Mouse (Mus musculus) colon, adult 2 months (tissue): ENCODE results near the gene Lrrc63. TPM values are rescaled to one million over a fixed set of nuclear protein-coding genes. Genes with fewer than 3 reads are reported as not detected.

Experiments
- polyA plus RNA-seq: library from polyadenylated mRNA; depleted of rRNA; stranded (reverse); fragments of >200 nt; gene quantifications from 2 replicates; pipeline ENCODE4 v1.2.3, GENCODE M21; 2012; rRNA removed

The Lrrc63 gene
- not detected in 2 replicates for polyA plus RNA-seq

DNA sequence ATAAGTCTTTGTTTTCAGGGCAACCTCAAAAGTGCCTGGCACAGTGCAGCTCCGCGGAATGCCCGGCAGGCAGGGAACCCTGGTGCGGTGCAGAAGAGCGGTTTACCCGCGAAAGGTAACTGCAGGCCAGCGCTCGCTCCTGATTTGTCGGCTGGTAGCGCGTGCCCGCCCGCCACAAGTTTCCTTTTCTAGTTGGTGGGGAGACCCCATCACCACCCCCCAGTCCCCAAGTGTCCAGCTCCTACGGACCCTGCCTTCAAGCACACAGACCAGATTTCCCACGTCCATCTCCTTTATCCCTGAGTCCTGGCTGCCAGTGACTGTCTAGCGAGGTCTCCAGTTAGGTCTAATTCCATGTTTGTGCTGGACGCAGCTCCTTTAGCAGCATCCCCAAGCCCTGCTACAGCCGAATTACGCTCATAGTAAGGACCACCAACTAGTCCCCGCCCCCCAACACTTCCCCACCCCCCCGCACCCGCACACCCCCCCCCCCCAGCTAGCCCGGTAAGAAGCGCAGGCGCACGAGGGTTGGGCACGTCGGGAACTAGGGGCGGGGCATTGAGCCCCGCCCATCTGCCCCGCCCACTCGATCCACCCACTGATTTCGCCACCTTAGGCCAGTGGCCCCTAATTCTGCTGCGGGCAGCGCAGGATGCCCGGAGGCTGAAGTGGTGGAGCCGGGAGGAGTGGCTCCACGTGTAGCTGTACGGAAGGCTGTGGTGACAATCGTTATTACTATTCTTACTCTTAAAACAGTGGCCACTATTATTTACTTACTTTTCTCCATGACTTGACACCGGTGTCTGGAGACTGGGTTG lies at the start of gene Lrrc63, which contains the start of gene Lcp1:
Gene Lrrc63 (minus strand): TSS at position 381 of the 818 bp plus-strand sequence.
Gene Lcp1 (plus strand): TSS at position 601 of the 818 bp plus-strand sequence.

Other genes with a start within 250 kb of the Lrrc63 start
- 10.0 and 11.2 TPM in 2 replicates for gene Lrch1, start 183.0 kb downstream of the Lrrc63 start, polyA plus RNA-seq
- gene Rubcnl, start 114.9 kb downstream of the Lrrc63 start, polyA plus RNA-seq: 0.50 and 0.59 TPM in 2 replicates
- 3.7 and 5.6 TPM in 2 replicates for gene Lcp1, start 220 bp upstream of the Lrrc63 start, polyA plus RNA-seq
- 0.15 TPM in 1 of 2 replicates, not detected in the other for gene Cpb2, start 111.4 kb upstream of the Lrrc63 start, polyA plus RNA-seq
- gene Zc3h13, start 153.5 kb upstream of the Lrrc63 start, polyA plus RNA-seq: 6.5 and 6.9 TPM in 2 replicates